Mouse (Mus musculus): Measurements from ENCODE around the gene Lcor. TPM values are rescaled to one million over a fixed set of nuclear protein-coding genes. Genes with fewer than 3 reads are reported as not detected.

Lcor gene
- polyA plus RNA-seq, 1 experiment: 15.6 TPM

- no peaks in the 10 kb centered on the region for H3K27me3 ChIP-seq (ENCODE audit: control insufficient read depth, insufficient read depth, low read length, poor library complexity, severe bottlenecking)
- no peak within 1 kb of the TSS for H3K9ac ChIP-seq (ENCODE audit: low read depth, poor library complexity, severe bottlenecking)
- no peaks in the 10 kb centered on the region for H3K9me3 ChIP-seq (replicated peaks; ENCODE audit: control insufficient read depth, insufficient read depth, low read length, poor library complexity, severe bottlenecking)
- no peaks in the 10 kb centered on the region for H3K4me1 ChIP-seq (ENCODE audit: control insufficient read depth, insufficient read depth, low read length)
- H3K36me3 ChIP-seq (ENCODE audit: control insufficient read depth, insufficient read depth, low read length, poor library complexity, severe bottlenecking): peaks cover 11% of the 10 kb centered on the region; the same call in 1 of the 2 replicates
- H3K4me3 ChIP-seq (ENCODE audit: low read depth, low read length): no peak within 1 kb of the TSS
- no peak for TF ChIP-seq EP300 (IDR thresholded peaks at IDR 0.05; ENCODE audit: insufficient read depth, low read depth, low read length)
- no peak for TF ChIP-seq CTCF (IDR thresholded peaks at IDR 0.05; ENCODE audit: low read depth, low read length)
- no peak for TF ChIP-seq POLR2A (IDR thresholded peaks at IDR 0.05; ENCODE audit: insufficient read depth, low read length)
- H3K27ac ChIP-seq (ENCODE audit: insufficient read depth, low read length): no peak within 1 kb of the TSS
Observed at GRCm38 (mm10) chr19:41581706-41582420, 99.4 kb downstream of the Lcor start, which contains the start of gene Gm340. TSS of gene Gm340 (plus strand) at chr19:41582370.

- no peaks in the 10 kb centered on the region for H3K27me3 ChIP-seq (ENCODE audit: control insufficient read depth, insufficient read depth, low read length, poor library complexity, severe bottlenecking)
- peaks cover 11% of the 10 kb centered on the region; the same call in 1 of the 2 replicates for H3K36me3 ChIP-seq (ENCODE audit: control insufficient read depth, insufficient read depth, low read length, poor library complexity, severe bottlenecking)
- no peak overlapping the region for H3K9ac ChIP-seq (ENCODE audit: low read depth, poor library complexity, severe bottlenecking)
- no peak overlapping the region for H3K4me3 ChIP-seq (ENCODE audit: low read depth, low read length)
- H3K9me3 ChIP-seq (replicated peaks; ENCODE audit: control insufficient read depth, insufficient read depth, low read length, poor library complexity, severe bottlenecking): no peaks in the 10 kb centered on the region
- TF ChIP-seq CTCF (IDR thresholded peaks at IDR 0.05; ENCODE audit: low read depth, low read length) (no peak), POLR2A (IDR thresholded peaks at IDR 0.05; ENCODE audit: insufficient read depth, low read length) (no peak), EP300 (IDR thresholded peaks at IDR 0.05; ENCODE audit: insufficient read depth, low read depth, low read length) (no peak)
- H3K27ac ChIP-seq (ENCODE audit: insufficient read depth, low read length): no peak overlapping the region
- no peaks in the 10 kb centered on the region for H3K4me1 ChIP-seq (ENCODE audit: control insufficient read depth, insufficient read depth, low read length)
Observed at GRCm38 (mm10) chr19:41582918-41583514, 100.6 kb downstream of the Lcor start.

DNA sequence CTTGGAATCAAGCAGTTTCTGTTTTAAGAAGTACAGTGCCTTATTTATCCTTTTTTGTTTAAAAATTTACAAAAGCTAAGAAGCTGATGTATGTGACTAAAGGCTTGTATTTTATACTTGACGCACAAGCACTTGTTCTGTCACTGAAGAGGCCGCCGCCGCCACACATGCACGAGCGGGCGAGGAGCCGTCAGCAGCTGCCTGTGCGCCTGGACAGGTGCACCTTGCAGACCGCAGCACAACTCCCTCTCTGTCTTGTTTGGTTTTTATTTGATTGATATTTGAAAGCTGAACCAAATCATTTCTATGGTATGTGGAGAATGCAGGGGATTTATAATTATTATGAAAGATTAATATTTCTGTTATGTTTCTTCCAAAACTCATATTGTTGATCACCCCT is 104.3 kb downstream of the Lcor start:
- Histone ChIP-seq H3K4me3 (ENCODE audit: low read depth, low read length) (no peak overlapping the region), H3K36me3 (ENCODE audit: control insufficient read depth, insufficient read depth, low read length, poor library complexity, severe bottlenecking) (peaks cover 11% of the 10 kb centered on the region; the same call in 1 of the 2 replicates), H3K9ac (ENCODE audit: low read depth, poor library complexity, severe bottlenecking) (no peak overlapping the region), H3K27ac (ENCODE audit: insufficient read depth, low read length) (no peak overlapping the region), H3K4me1 (ENCODE audit: control insufficient read depth, insufficient read depth, low read length) (peaks cover 4% of the 10 kb centered on the region), H3K27me3 (ENCODE audit: control insufficient read depth, insufficient read depth, low read length, poor library complexity, severe bottlenecking) (no peaks in the 10 kb centered on the region), H3K9me3 (replicated peaks; ENCODE audit: control insufficient read depth, insufficient read depth, low read length, poor library complexity, severe bottlenecking) (no peaks in the 10 kb centered on the region)
- no peak for TF ChIP-seq CTCF (IDR thresholded peaks at IDR 0.05; ENCODE audit: low read depth, low read length)
- no peak for TF ChIP-seq EP300 (IDR thresholded peaks at IDR 0.05; ENCODE audit: insufficient read depth, low read depth, low read length)
- no peak for TF ChIP-seq POLR2A (IDR thresholded peaks at IDR 0.05; ENCODE audit: insufficient read depth, low read length)

GRCm38 (mm10) chr19:41587431-41588222 is 105.2 kb downstream of the Lcor start:
- Histone ChIP-seq H3K9ac (ENCODE audit: low read depth, poor library complexity, severe bottlenecking) (no peak overlapping the region), H3K4me1 (ENCODE audit: control insufficient read depth, insufficient read depth, low read length) (peaks cover 4% of the 10 kb centered on the region), H3K4me3 (ENCODE audit: low read depth, low read length) (no peak overlapping the region), H3K36me3 (ENCODE audit: control insufficient read depth, insufficient read depth, low read length, poor library complexity, severe bottlenecking) (peaks cover 2% of the 10 kb centered on the region; the same call in 1 of the 2 replicates), H3K9me3 (replicated peaks; ENCODE audit: control insufficient read depth, insufficient read depth, low read length, poor library complexity, severe bottlenecking) (no peaks in the 10 kb centered on the region), H3K27ac (ENCODE audit: insufficient read depth, low read length) (no peak overlapping the region), H3K27me3 (ENCODE audit: control insufficient read depth, insufficient read depth, low read length, poor library complexity, severe bottlenecking) (no peaks in the 10 kb centered on the region)
- TF ChIP-seq CTCF (IDR thresholded peaks at IDR 0.05; ENCODE audit: low read depth, low read length) (no peak), EP300 (IDR thresholded peaks at IDR 0.05; ENCODE audit: insufficient read depth, low read depth, low read length) (no peak), POLR2A (IDR thresholded peaks at IDR 0.05; ENCODE audit: insufficient read depth, low read length) (no peak)

DNA sequence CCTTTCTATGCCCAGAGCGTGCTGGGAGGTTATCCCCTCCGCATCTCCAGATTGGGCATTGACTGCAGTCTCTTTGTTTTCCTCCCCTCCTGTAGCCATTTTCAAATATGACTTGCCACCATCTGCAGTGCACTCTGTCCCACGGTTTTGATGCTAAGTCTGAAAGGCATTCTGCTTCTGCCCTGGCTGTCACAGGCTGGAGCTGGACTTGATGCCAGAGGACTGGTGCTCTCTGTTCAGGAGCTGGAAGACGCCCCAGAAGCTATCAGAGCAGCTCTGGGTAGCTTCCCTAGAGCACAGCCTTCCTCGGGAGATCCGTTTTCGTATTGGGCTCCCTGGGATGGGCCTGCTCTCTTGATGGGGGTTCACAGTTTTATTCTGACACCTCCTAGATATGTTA is 106.6 kb downstream of the Lcor start:
- Histone ChIP-seq H3K4me1 (ENCODE audit: control insufficient read depth, insufficient read depth, low read length) (peaks cover 4% of the 10 kb centered on the region), H3K27me3 (ENCODE audit: control insufficient read depth, insufficient read depth, low read length, poor library complexity, severe bottlenecking) (no peaks in the 10 kb centered on the region), H3K4me3 (ENCODE audit: low read depth, low read length) (no peak overlapping the region), H3K27ac (ENCODE audit: insufficient read depth, low read length) (no peak overlapping the region), H3K9ac (ENCODE audit: low read depth, poor library complexity, severe bottlenecking) (no peak overlapping the region), H3K36me3 (ENCODE audit: control insufficient read depth, insufficient read depth, low read length, poor library complexity, severe bottlenecking) (no peaks in the 10 kb centered on the region), H3K9me3 (replicated peaks; ENCODE audit: control insufficient read depth, insufficient read depth, low read length, poor library complexity, severe bottlenecking) (no peaks in the 10 kb centered on the region)
- TF ChIP-seq CTCF (IDR thresholded peaks at IDR 0.05; ENCODE audit: low read depth, low read length) (no peak), POLR2A (IDR thresholded peaks at IDR 0.05; ENCODE audit: insufficient read depth, low read length) (no peak), EP300 (IDR thresholded peaks at IDR 0.05; ENCODE audit: insufficient read depth, low read depth, low read length) (no peak)

Data from ES-Bruce4 (cell line).